Mouse (Mus musculus) gastrocnemius, postnatal 10 days (tissue): ENCODE measurements around the gene Cyba. TPM values are rescaled to one million over a fixed set of nuclear protein-coding genes. Genes with fewer than 3 reads are reported as not detected.

Experiments used
- DNase-seq: peaks from one replicate; pipeline ENCODE4 v3.0.0; 2021; ENCODE audit warnings: mixed read lengths
- long read RNA-seq, 2 experiments: library from polyadenylated mRNA; stranded (forward); transcript quantifications; one replicate each; pipeline ENCODE4 v2.0.0; 2021
- total RNA-seq, 2 experiments: library from RNA; stranded (reverse); gene quantifications; 2 replicates each; pipeline ENCODE4 v1.2.3; 2021

Gene Cyba
- total RNA-seq = 10 to 100 TPM; 23.8 to 28.6 TPM
- long read RNA-seq, experiment 1, transcript Cyba-201 (6 exons, 744 nt) = major isoform, 21 of 24 reads
- long read RNA-seq, experiment 1, partial matches to known transcripts = 1 of 24 reads
- long read RNA-seq, experiment 1, other reads (novel, unspliced or antisense) = 1 of 24 reads
- long read RNA-seq, experiment 2, transcript Cyba-201 (6 exons, 744 nt) = major isoform, 13 of 13 reads
- long read RNA-seq, experiment 2, partial matches to known transcripts = 0 of 13 reads
- long read RNA-seq, experiment 2, other reads (novel, unspliced or antisense) = 0 of 13 reads

GRCm38 (mm10) chr8:122432443-122433268 is at the start of gene Cyba:
Cyba (minus strand) TSS chr8:122432930.
- peak; percentile 68 for DNase-seq

- no peak for DNase-seq
Measured at GRCm38 (mm10) chr8:122482448-122482847, 49.7 kb upstream of the Cyba start.

GRCm38 (mm10) chr8:122475580-122476320 is 43.0 kb upstream of the Cyba start, which contains the start of the genes Rnf166 and Ctu2:
Rnf166 (minus strand) TSS chr8:122476064.
Ctu2 (plus strand) TSS chr8:122476143.
- peak; percentile 95 for DNase-seq

GRCm38 (mm10) chr8:122474951-122475560 is 42.3 kb upstream of the Cyba start:
- DNase-seq = peak; percentile 41

GRCm38 (mm10) chr8:122473911-122474421 is 41.2 kb upstream of the Cyba start:
- DNase-seq = no peak

GRCm38 (mm10) chr8:122470691-122471090 is 38.0 kb upstream of the Cyba start:
- no peak for DNase-seq

- no peak for DNase-seq
Measured at GRCm38 (mm10) chr8:122469965-122470364, 37.2 kb upstream of the Cyba start.

- no peak for DNase-seq
Measured at GRCm38 (mm10) chr8:122469407-122469806, 36.7 kb upstream of the Cyba start.

GRCm38 (mm10) chr8:122467816-122468215 is 35.1 kb upstream of the Cyba start:
- DNase-seq = no peak

GRCm38 (mm10) chr8:122464985-122465384 is 32.3 kb upstream of the Cyba start:
- no peak for DNase-seq

GRCm38 (mm10) chr8:122463651-122464640 is 31.2 kb upstream of the Cyba start:
- no peak for DNase-seq

GRCm38 (mm10) chr8:122462510-122462909 is 29.8 kb upstream of the Cyba start:
- DNase-seq = no peak

GRCm38 (mm10) chr8:122461473-122462148 is 28.9 kb upstream of the Cyba start:
- no peak for DNase-seq

GRCm38 (mm10) chr8:122460524-122461472 is 28.1 kb upstream of the Cyba start, which contains the start of gene Snai3:
Snai3 (minus strand) TSS chr8:122460733.
- DNase-seq = peak; percentile 62

- no peak for DNase-seq
Measured at GRCm38 (mm10) chr8:122459990-122460389, 27.3 kb upstream of the Cyba start.

GRCm38 (mm10) chr8:122459218-122459900 is 26.6 kb upstream of the Cyba start:
- DNase-seq = no peak

- no peak for DNase-seq
Measured at GRCm38 (mm10) chr8:122457171-122457570, 24.4 kb upstream of the Cyba start.

- no peak for DNase-seq
Measured at GRCm38 (mm10) chr8:122454409-122454808, 21.7 kb upstream of the Cyba start.
